Mouse (Mus musculus): ENCODE measurements at regions not wholly inside any gene's neighbourhood (a gene's known extent, or its start where the extent isn't known, plus 50 kb on each side); places are given as distances from the start of the nearest gene placed in this dataset.
A peak's percentile ranks its signal among the peaks of the same experiment; 100 is the strongest.

- H3K4me2 ChIP-seq (ENCODE audit: low read depth), result no peak overlapping the region
Observed at GRCm38 (mm10) chr6:141001306-141001705, 247.8 kb upstream of the Pde3a start.

GRCm38 (mm10) chr6:141015055-141015681 is 233.9 kb upstream of the Pde3a start:
- no peak for DNase-seq
- H3K4me2 ChIP-seq (ENCODE audit: low read depth), result no peak overlapping the region
- no peaks in the 10 kb centered on the region for H3K27me3 ChIP-seq (ENCODE audit: insufficient read depth, low read length)
- no peak for ATAC-seq
- H3K4me1 ChIP-seq (ENCODE audit: insufficient read depth), result no peaks in the 10 kb centered on the region
- H3K4me3 ChIP-seq (ENCODE audit: low read depth, low read length), result no peak overlapping the region
- no peak overlapping the region for H3K9ac ChIP-seq
- TF ChIP-seq CTCF (IDR thresholded peaks at IDR 0.05; ENCODE audit: low read depth), result no peak
- H3K27ac ChIP-seq (ENCODE audit: low read depth, low read length), result no peak overlapping the region
- H3K9me3 ChIP-seq (ENCODE audit: low read length), result 0 out of 2 replicates have a peak, but pooled peaks cover 4% of the 10 kb centered on the region
- H3K36me3 ChIP-seq (ENCODE audit: insufficient read depth), result no peaks in the 10 kb centered on the region
- WGBS, result 92% methylated on average over 11 of the region's 11 CpGs

More at GRCm38 (mm10) chr6:141001306-141001705, 247.8 kb upstream of the Pde3a start:
- Histone ChIP-seq H3K9ac (no peak overlapping the region), H3K4me3 (ENCODE audit: low read depth, low read length) (no peak overlapping the region), H3K4me1 (ENCODE audit: insufficient read depth) (no peaks in the 10 kb centered on the region), H3K27ac (ENCODE audit: low read depth, low read length) (no peak overlapping the region), H3K27me3 (ENCODE audit: insufficient read depth, low read length) (no peaks in the 10 kb centered on the region), H3K9me3 (ENCODE audit: low read length) (0 out of 2 replicates have a peak, but pooled peaks cover 4% of the 10 kb centered on the region), H3K36me3 (ENCODE audit: insufficient read depth) (no peaks in the 10 kb centered on the region)
- ATAC-seq (no peak), DNase-seq (no peak)
- 91% methylated on average over 3 of the region's 3 CpGs for WGBS
- TF ChIP-seq CTCF (IDR thresholded peaks at IDR 0.05; ENCODE audit: low read depth), result no peak

- DNase-seq, result no peak
- no peaks in the 10 kb centered on the region for H3K36me3 ChIP-seq (ENCODE audit: insufficient read depth)
- no peaks in the 10 kb centered on the region for H3K4me1 ChIP-seq (ENCODE audit: insufficient read depth)
- 86% methylated on average over 4 of the region's 4 CpGs for WGBS
- H3K9me3 ChIP-seq (ENCODE audit: low read length), result no peaks in the 10 kb centered on the region
- no peaks in the 10 kb centered on the region for H3K27me3 ChIP-seq (ENCODE audit: insufficient read depth, low read length)
- no peak overlapping the region for H3K9ac ChIP-seq
- H3K4me3 ChIP-seq (ENCODE audit: low read depth, low read length), result no peak overlapping the region
- ATAC-seq, result no peak
- TF ChIP-seq CTCF (IDR thresholded peaks at IDR 0.05; ENCODE audit: low read depth), result no peak
- no peak overlapping the region for H3K27ac ChIP-seq (ENCODE audit: low read depth, low read length)
- H3K4me2 ChIP-seq (ENCODE audit: low read depth), result no peak overlapping the region
Observed at GRCm38 (mm10) chr6:141023501-141023900, 225.6 kb upstream of the Pde3a start.

- no peaks in the 10 kb centered on the region for H3K36me3 ChIP-seq (ENCODE audit: insufficient read depth)
- no peak for DNase-seq
- no peak overlapping the region for H3K9ac ChIP-seq
- no peak overlapping the region for H3K27ac ChIP-seq (ENCODE audit: low read depth, low read length)
- H3K4me2 ChIP-seq (ENCODE audit: low read depth), result no peak overlapping the region
- no peaks in the 10 kb centered on the region for H3K9me3 ChIP-seq (ENCODE audit: low read length)
- no peaks in the 10 kb centered on the region for H3K27me3 ChIP-seq (ENCODE audit: insufficient read depth, low read length)
- H3K4me3 ChIP-seq (ENCODE audit: low read depth, low read length), result no peak overlapping the region
- no peak for TF ChIP-seq CTCF (IDR thresholded peaks at IDR 0.05; ENCODE audit: low read depth)
- H3K4me1 ChIP-seq (ENCODE audit: insufficient read depth), result no peaks in the 10 kb centered on the region
- WGBS, result 83% methylated on average over 4 of the region's 4 CpGs
- ATAC-seq, result no peak
Observed at GRCm38 (mm10) chr6:141027353-141027752, 221.7 kb upstream of the Pde3a start.

- DNase-seq (no peak), ATAC-seq (no peak)
- no peaks in the 10 kb centered on the region for H3K4me1 ChIP-seq (ENCODE audit: insufficient read depth)
- TF ChIP-seq CTCF (IDR thresholded peaks at IDR 0.05; ENCODE audit: low read depth), result no peak
- H3K9ac ChIP-seq, result no peak overlapping the region
- WGBS, result 88% methylated on average over 5 of the region's 5 CpGs
- no peak overlapping the region for H3K27ac ChIP-seq (ENCODE audit: low read depth, low read length)
- H3K4me2 ChIP-seq (ENCODE audit: low read depth), result no peak overlapping the region
- no peak overlapping the region for H3K4me3 ChIP-seq (ENCODE audit: low read depth, low read length)
- no peaks in the 10 kb centered on the region for H3K9me3 ChIP-seq (ENCODE audit: low read length)
- H3K27me3 ChIP-seq (ENCODE audit: insufficient read depth, low read length), result no peaks in the 10 kb centered on the region
- no peaks in the 10 kb centered on the region for H3K36me3 ChIP-seq (ENCODE audit: insufficient read depth)
Observed at GRCm38 (mm10) chr6:141027787-141028186, 221.3 kb upstream of the Pde3a start.

GRCm38 (mm10) chr6:141034824-141035223 is 214.2 kb upstream of the Pde3a start:
- Histone ChIP-seq H3K4me2 (ENCODE audit: low read depth) (no peak overlapping the region), H3K36me3 (ENCODE audit: insufficient read depth) (no peaks in the 10 kb centered on the region), H3K9ac (no peak overlapping the region), H3K27me3 (ENCODE audit: insufficient read depth, low read length) (no peaks in the 10 kb centered on the region), H3K9me3 (ENCODE audit: low read length) (no peaks in the 10 kb centered on the region), H3K4me1 (ENCODE audit: insufficient read depth) (no peaks in the 10 kb centered on the region), H3K4me3 (ENCODE audit: low read depth, low read length) (no peak overlapping the region), H3K27ac (ENCODE audit: low read depth, low read length) (no peak overlapping the region)
- DNase-seq, result no peak
- ATAC-seq, result no peak
- no peak for TF ChIP-seq CTCF (IDR thresholded peaks at IDR 0.05; ENCODE audit: low read depth)
- 83% methylated on average over 5 of the region's 5 CpGs for WGBS

GRCm38 (mm10) chr6:141041358-141041757 is 207.7 kb upstream of the Pde3a start:
- Histone ChIP-seq H3K27me3 (ENCODE audit: insufficient read depth, low read length) (no peaks in the 10 kb centered on the region), H3K9me3 (ENCODE audit: low read length) (no peaks in the 10 kb centered on the region), H3K4me2 (ENCODE audit: low read depth) (no peak overlapping the region), H3K4me1 (ENCODE audit: insufficient read depth) (0 out of 2 replicates have a peak, but pooled peaks cover 3% of the 10 kb centered on the region), H3K36me3 (ENCODE audit: insufficient read depth) (no peaks in the 10 kb centered on the region), H3K27ac (ENCODE audit: low read depth, low read length) (no peak overlapping the region), H3K4me3 (ENCODE audit: low read depth, low read length) (no peak overlapping the region), H3K9ac (no peak overlapping the region)
- TF ChIP-seq CTCF (IDR thresholded peaks at IDR 0.05; ENCODE audit: low read depth), result no peak
- ATAC-seq, result peak; percentile 60
- 62% methylated on average over 5 of the region's 5 CpGs for WGBS
- no peak for DNase-seq
